Comparison of ENCODE assay signal across 13 mouse cellular contexts in genomic region chr4:148121982-148122693, GRCm38 (mm10). TPM values are rescaled to one million over a fixed set of nuclear protein-coding genes. Genes with fewer than 3 reads are reported as not detected.
DNase-seq lines count a peak whose midpoint lies in the region; ATAC-seq lines count a peak whose summit lies in the region.
"Had no signal": no experiment of that assay in that cellular context is flagged by ENCODE, and none has a peak within 500 bp of the region (broad histone marks: within the 10 kb centered on the region; RNA-seq: fewer than 3 reads in every experiment).

No protein-coding gene starts in this region.

- 14% methylated on average over 6 of the region's 6 CpGs for WGBS in kidney, embryonic 15.5 days
- 5% methylated on average over 6 of the region's 6 CpGs for WGBS in forebrain, embryonic 13.5 days
- 7% methylated on average over 6 of the region's 6 CpGs for WGBS in limb, embryonic 12.5 days
- WGBS in neural tube, embryonic 13.5 days: 8% methylated on average over 6 of the region's 6 CpGs

- H3K36me3 ChIP-seq in kidney, embryonic 15.5 days: no peaks in the 10 kb centered on the region
- peaks cover 4% of the 10 kb centered on the region; the same call in 1 of the 2 replicates for H3K36me3 ChIP-seq in forebrain, embryonic 13.5 days (ENCODE audit: poor library complexity, severe bottlenecking)
- no peaks in the 10 kb centered on the region for H3K36me3 ChIP-seq in limb, embryonic 12.5 days
- no peaks in the 10 kb centered on the region; the same call in 1 of the 2 replicates for H3K36me3 ChIP-seq in neural tube, embryonic 13.5 days

- no peak overlapping the region for H3K4me2 ChIP-seq in kidney, embryonic 15.5 days
- H3K4me2 ChIP-seq in forebrain, embryonic 13.5 days: peak overlapping the region; percentile 34
- peak overlapping the region; percentile 13; the same call in 1 of the 2 replicates for H3K4me2 ChIP-seq in limb, embryonic 12.5 days
- H3K4me2 ChIP-seq in neural tube, embryonic 13.5 days: no peak overlapping the region

- H3K27ac ChIP-seq in kidney, embryonic 15.5 days: no peak overlapping the region
- peak overlapping the region; percentile 91 for H3K27ac ChIP-seq in forebrain, embryonic 13.5 days
- peak overlapping the region; percentile 83 for H3K27ac ChIP-seq in limb, embryonic 12.5 days
- H3K27ac ChIP-seq in neural tube, embryonic 13.5 days (replicated peaks): peak overlapping the region; percentile 79
- H3K27ac ChIP-seq: macrophage; stomach, postnatal 0 days had no signal

- H3K4me1 ChIP-seq in kidney, embryonic 15.5 days: 0 out of 2 replicates have a peak, but pooled peaks cover 6% of the 10 kb centered on the region
- H3K4me1 ChIP-seq in forebrain, embryonic 13.5 days: peaks cover 69% of the 10 kb centered on the region
- H3K4me1 ChIP-seq in limb, embryonic 12.5 days (replicated peaks): peaks cover 26% of the 10 kb centered on the region
- peaks cover 74% of the 10 kb centered on the region for H3K4me1 ChIP-seq in neural tube, embryonic 13.5 days (replicated peaks)

- peak; percentile 68 for ATAC-seq in kidney, embryonic 15.5 days (replicated peaks; ENCODE audit: low FRiP score)
- ATAC-seq in forebrain, embryonic 13.5 days: peak; percentile 87
- ATAC-seq in limb, embryonic 12.5 days (ENCODE audit: insufficient number of reproducible peaks, insufficient read depth, low FRiP score, low TSS enrichment, low read depth): peak; percentile 86
- ATAC-seq in neural tube, embryonic 13.5 days (ENCODE audit: low read depth): peak; percentile 78
- ATAC-seq: activated CD4-positive, CD25-positive, alpha-beta regulatory T cell, adult 4 months had no signal

- H3K9me3 ChIP-seq in kidney, embryonic 15.5 days (replicated peaks): no peaks in the 10 kb centered on the region; the same call in 1 of the 2 replicates
- 0 out of 2 replicates have a peak, but pooled peaks cover 3% of the 10 kb centered on the region for H3K9me3 ChIP-seq in forebrain, embryonic 13.5 days (replicated peaks)
- 0 out of 2 replicates have a peak, but pooled peaks cover 3% of the 10 kb centered on the region for H3K9me3 ChIP-seq in limb, embryonic 12.5 days
- no peaks in the 10 kb centered on the region for H3K9me3 ChIP-seq in neural tube, embryonic 13.5 days

- no peak overlapping the region for H3K9ac ChIP-seq in kidney, embryonic 15.5 days
- H3K9ac ChIP-seq in forebrain, embryonic 13.5 days: peak overlapping the region; percentile 12; the same call in 1 of the 2 replicates
- no peak overlapping the region for H3K9ac ChIP-seq in limb, embryonic 12.5 days (replicated peaks)
- H3K9ac ChIP-seq in neural tube, embryonic 13.5 days: peak overlapping the region; percentile 34; the same call in 1 of the 2 replicates

- no peak overlapping the region for H3K4me3 ChIP-seq in kidney, embryonic 15.5 days (replicated peaks)
- H3K4me3 ChIP-seq in forebrain, embryonic 13.5 days: no peak overlapping the region
- H3K4me3 ChIP-seq in limb, embryonic 12.5 days (replicated peaks): no peak overlapping the region
- no peak overlapping the region for H3K4me3 ChIP-seq in neural tube, embryonic 13.5 days

- H3K27me3 ChIP-seq in kidney, embryonic 15.5 days: peaks cover 6% of the 10 kb centered on the region; the same call in 1 of the 2 replicates
- H3K27me3 ChIP-seq in forebrain, embryonic 13.5 days: no peaks in the 10 kb centered on the region
- H3K27me3 ChIP-seq in limb, embryonic 12.5 days: no peaks in the 10 kb centered on the region
- no peaks in the 10 kb centered on the region for H3K27me3 ChIP-seq in neural tube, embryonic 13.5 days

- no peak for DNase-seq in kidney, adult 8-10 months
- no peak for DNase-seq in adrenal gland, postnatal 4 days (ENCODE audit: low spot score in 2 of 2)
- no peak for DNase-seq in layer of hippocampus, postnatal 10 days (ENCODE audit: low spot score in 2 of 2)
- no peak for DNase-seq in urinary bladder, adult 18-20 months (ENCODE audit: low spot score in 2 of 2)
- DNase-seq: cerebellum, adult 9-10 months had no signal

RNA-seq across cellular contexts. Expression of gene Mad2l2, which starts 8.0 kb away (rescaled TPM):
- polyA plus RNA-seq in kidney, embryonic 15.5 days (2015; fragmentation: Nextera tagmentation; extraction: Ambion mirVana): 65.5 and 69.8 TPM in 2 replicates
- 96.6 and 107 TPM in 2 replicates for polyA plus RNA-seq in forebrain, embryonic 13.5 days (2015; fragmentation: Nextera tagmentation; extraction: Ambion mirVana)
- 104 and 107 TPM in 2 replicates for polyA plus RNA-seq in limb, embryonic 12.5 days (2016; fragmentation: Nextera tagmentation; extraction: Ambion mirVana)
- polyA plus RNA-seq in neural tube, embryonic 13.5 days (2015; fragmentation: Nextera tagmentation; extraction: Ambion mirVana): 98.7 and 116 TPM in 2 replicates
- 10 to 100 TPM; 24.0 to 24.6 TPM for total RNA-seq in adrenal gland, postnatal 4 days (2021)
- 10 to 100 TPM; 24.1 to 26.5 TPM for total RNA-seq in layer of hippocampus, postnatal 10 days (2021)

RNA-seq across cellular contexts. Expression of gene Draxin, which starts 8.4 kb away (rescaled TPM):
- 0.46 and 0.62 TPM in 2 replicates for polyA plus RNA-seq in kidney, embryonic 15.5 days (2015; fragmentation: Nextera tagmentation; extraction: Ambion mirVana)
- polyA plus RNA-seq in forebrain, embryonic 13.5 days (2015; fragmentation: Nextera tagmentation; extraction: Ambion mirVana): 11.7 and 12.5 TPM in 2 replicates
- 1.8 and 1.9 TPM in 2 replicates for polyA plus RNA-seq in limb, embryonic 12.5 days (2016; fragmentation: Nextera tagmentation; extraction: Ambion mirVana)
- polyA plus RNA-seq in neural tube, embryonic 13.5 days (2015; fragmentation: Nextera tagmentation; extraction: Ambion mirVana): 14.0 and 14.3 TPM in 2 replicates
- total RNA-seq in adrenal gland, postnatal 4 days (2021): 1 to 10 TPM in 1 of 2 experiments, under 1 TPM in 1; 0.42 to 1.0 TPM
- 10 to 100 TPM in 1 of 2 experiments, 1 to 10 TPM in 1; 9.9 to 10.8 TPM for total RNA-seq in layer of hippocampus, postnatal 10 days (2021)
- total RNA-seq: hematopoietic stem cell, adult 5-6 weeks had no signal
- polyA plus RNA-seq: macrophage; stomach, postnatal 0 days had no signal

RNA-seq across cellular contexts. Expression of gene Fbxo6, which starts 29.8 kb away (rescaled TPM):
- polyA plus RNA-seq in kidney, embryonic 15.5 days (2015; fragmentation: Nextera tagmentation; extraction: Ambion mirVana): 15.5 and 19.9 TPM in 2 replicates
- 14.2 and 16.7 TPM in 2 replicates for polyA plus RNA-seq in forebrain, embryonic 13.5 days (2015; fragmentation: Nextera tagmentation; extraction: Ambion mirVana)
- polyA plus RNA-seq in limb, embryonic 12.5 days (2016; fragmentation: Nextera tagmentation; extraction: Ambion mirVana): 11.8 and 11.9 TPM in 2 replicates
- 16.4 and 16.6 TPM in 2 replicates for polyA plus RNA-seq in neural tube, embryonic 13.5 days (2015; fragmentation: Nextera tagmentation; extraction: Ambion mirVana)
- total RNA-seq in adrenal gland, postnatal 4 days (2021): 10 to 100 TPM; 28.2 to 32.8 TPM
- 10 to 100 TPM; 22.6 to 26.3 TPM for total RNA-seq in layer of hippocampus, postnatal 10 days (2021)

RNA-seq across cellular contexts. Expression of gene Agtrap, which starts 34.3 kb away (rescaled TPM):
- polyA plus RNA-seq in kidney, embryonic 15.5 days (2015; fragmentation: Nextera tagmentation; extraction: Ambion mirVana): 20.6 and 24.4 TPM in 2 replicates
- polyA plus RNA-seq in forebrain, embryonic 13.5 days (2015; fragmentation: Nextera tagmentation; extraction: Ambion mirVana): 6.9 and 8.3 TPM in 2 replicates
- 11.2 and 12.0 TPM in 2 replicates for polyA plus RNA-seq in limb, embryonic 12.5 days (2016; fragmentation: Nextera tagmentation; extraction: Ambion mirVana)
- 6.5 and 7.3 TPM in 2 replicates for polyA plus RNA-seq in neural tube, embryonic 13.5 days (2015; fragmentation: Nextera tagmentation; extraction: Ambion mirVana)
- 10 to 100 TPM; 77.6 to 83.7 TPM for total RNA-seq in adrenal gland, postnatal 4 days (2021)
- 1 to 10 TPM; 5.5 to 7.3 TPM for total RNA-seq in layer of hippocampus, postnatal 10 days (2021)

RNA-seq across cellular contexts. Expression of gene Fbxo44, which starts 38.1 kb away (rescaled TPM):
- 11.8 and 13.6 TPM in 2 replicates for polyA plus RNA-seq in kidney, embryonic 15.5 days (2015; fragmentation: Nextera tagmentation; extraction: Ambion mirVana)
- 62.4 and 71.9 TPM in 2 replicates for polyA plus RNA-seq in forebrain, embryonic 13.5 days (2015; fragmentation: Nextera tagmentation; extraction: Ambion mirVana)
- polyA plus RNA-seq in limb, embryonic 12.5 days (2016; fragmentation: Nextera tagmentation; extraction: Ambion mirVana): 17.5 and 18.7 TPM in 2 replicates
- polyA plus RNA-seq in neural tube, embryonic 13.5 days (2015; fragmentation: Nextera tagmentation; extraction: Ambion mirVana): 81.4 and 87.6 TPM in 2 replicates
- 10 to 100 TPM; 13.9 to 15.0 TPM for total RNA-seq in adrenal gland, postnatal 4 days (2021)
- 10 to 100 TPM; 86.6 to 87.7 TPM for total RNA-seq in layer of hippocampus, postnatal 10 days (2021)

Comparison
In these comparisons a context has a peak if more than half of its experiments do, and no peak if none do; other contexts are left out.
1. H3K4me2 ChIP-seq: peak in forebrain, embryonic 13.5 days (single experiment) and limb, embryonic 12.5 days (single experiment); none in kidney, embryonic 15.5 days (single experiment) and neural tube, embryonic 13.5 days (single experiment).
2. H3K9ac ChIP-seq: peak in forebrain, embryonic 13.5 days (single experiment) and neural tube, embryonic 13.5 days (single experiment); none in kidney, embryonic 15.5 days (single experiment) and limb, embryonic 12.5 days (single experiment).
3. Peak in every context shown above with its lines, with median percentiles within 50 percentile points of each other: ATAC-seq.